Comparison of ENCODE assay signal across 8 mouse cellular contexts in the genomic region with DNA sequence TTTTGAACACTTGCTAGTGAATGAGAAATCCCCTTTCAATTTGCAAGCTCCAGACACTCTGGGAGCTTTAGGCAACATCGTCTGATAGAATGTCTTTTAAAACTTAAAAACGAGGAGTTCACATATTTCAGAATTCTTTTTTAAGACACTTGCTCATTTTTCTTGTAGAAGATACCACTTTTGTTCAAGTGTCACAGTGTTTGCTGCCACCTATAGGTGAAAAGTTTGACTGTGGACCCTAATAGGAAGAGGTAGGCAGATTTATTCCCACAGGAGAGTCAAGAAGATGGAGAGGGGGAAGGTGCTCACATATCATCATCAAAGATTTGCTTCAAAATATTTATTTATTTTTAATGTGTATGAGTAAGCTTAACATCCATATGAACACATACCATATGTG. TPM values are rescaled to one million over a fixed set of nuclear protein-coding genes. Genes with fewer than 3 reads are reported as not detected.
DNase-seq lines count a peak whose midpoint lies in the region; TF ChIP-seq lines count a peak whose summit lies in the region.

No protein-coding gene starts in this region.

- no peak overlapping the region for H3K4me3 ChIP-seq in layer of hippocampus, adult 2 months

- H3K27ac ChIP-seq in layer of hippocampus, adult 2 months = no peak overlapping the region

- TF ChIP-seq CTCF in layer of hippocampus, adult 2 months (conservative IDR thresholded peaks at IDR 0.05) = peak; percentile 90

- peak; percentile 62 to 63 for DNase-seq in cerebellum, postnatal 14 days
- no peak for DNase-seq in cerebellum, adult 8-10 months
- peak; percentile 49 to 71 for DNase-seq in layer of hippocampus, adult 2 months (ENCODE audit: low spot score in 2 of 2)
- DNase-seq in layer of hippocampus, postnatal 36 days = no peak
- peak; percentile 28 for DNase-seq in CD4-positive helper T cell, adult 2 months (ENCODE audit: low read depth, low spot score)
- DNase-seq in layer of hippocampus, adult 9-10 months (ENCODE audit: low spot score) = peak; percentile 77
- DNase-seq in adrenal gland, postnatal 25 days = no peak
- DNase-seq in spleen, postnatal 36 days (ENCODE audit: low spot score in 2 of 2) = no peak

RNA-seq across cellular contexts. Expression of a gene that starts 8.4 kb away (rescaled TPM):
- 10 to 100 TPM; 18.6 to 20.9 TPM for total RNA-seq in layer of hippocampus, adult 2 months (2021)
- 10 to 100 TPM; 16.2 to 17.3 TPM for total RNA-seq in layer of hippocampus, postnatal 36 days (2021)
- total RNA-seq in adrenal gland, postnatal 25 days (2021) = 14.3 and 19.9 TPM in 2 replicates

RNA-seq across cellular contexts. Expression of a gene that starts 59.5 kb away (rescaled TPM):
- 10 to 100 TPM; 44.2 to 44.8 TPM for total RNA-seq in layer of hippocampus, adult 2 months (2021)
- total RNA-seq in layer of hippocampus, postnatal 36 days (2021) = 10 to 100 TPM; 43.2 to 48.8 TPM
- total RNA-seq in adrenal gland, postnatal 25 days (2021) = 47.0 and 56.4 TPM in 2 replicates

Comparison
In these comparisons a context has a peak if more than half of its experiments do, and no peak if none do; other contexts are left out.
1. DNase-seq: peak in cerebellum, postnatal 14 days (2 of 2), layer of hippocampus, adult 2 months (2 of 2), CD4-positive helper T cell, adult 2 months (single experiment) and layer of hippocampus, adult 9-10 months (single experiment); none in cerebellum, adult 8-10 months (single experiment), layer of hippocampus, postnatal 36 days (0 of 2), adrenal gland, postnatal 25 days (single experiment) and spleen, postnatal 36 days (0 of 2).